Mouse (Mus musculus) embryonic facial prominence, embryonic 14.5 days (tissue): ENCODE measurements at regions not wholly inside any gene's neighbourhood (a gene's known extent, or its start where the extent isn't known, plus 50 kb on each side); places are given as distances from the start of the nearest gene placed in this dataset.
"Not testable (repeated sequence)": the region's sequence is repeated elsewhere in the genome, so short reads cannot be mapped to it uniquely, and the experiment has no call there.

Experiments
- ATAC-seq: fragments of 200-750 bp; cut with Nextera tagmentation; 2 replicates; pipeline ENCODE4 v1.8.0; 2017; ENCODE audit warnings: low read depth, moderate number of reproducible peaks, moderate TSS enrichment
- DNase-seq: peaks from one replicate; pipeline ENCODE4 v3.0.0-alpha.2; 2015; ENCODE audit warnings: low spot score
- H3K27ac ChIP-seq: fragments of 300-500 bp; sonication (generic); replicated peaks from 2 replicates; pipeline ENCODE4 v1.5.1; 2014; ENCODE audit warnings: low read depth, mild to moderate bottlenecking, low read length, moderate library complexity
- H3K27me3 ChIP-seq: fragments of 300-500 bp; sonication (generic); replicated peaks from 2 replicates; pipeline ENCODE4 v1.6.1; 2014; ENCODE audit warnings: low read length; ENCODE audit not compliant: control insufficient read depth, insufficient read depth
- H3K36me3 ChIP-seq: fragments of 300-500 bp; sonication (generic); 2 replicates; pipeline ENCODE4 v1.6.1; 2014; ENCODE audit warnings: low read length, mixed read lengths; ENCODE audit not compliant: control insufficient read depth, insufficient read depth
- H3K4me1 ChIP-seq: fragments of 300-500 bp; sonication (generic); 2 replicates; pipeline ENCODE4 v1.6.1; 2014; ENCODE audit warnings: antibody characterized with exemption, low read length; ENCODE audit not compliant: control insufficient read depth, insufficient read depth
- H3K4me2 ChIP-seq: fragments of 300-500 bp; sonication (generic); 2 replicates; pipeline ENCODE4 v1.6.1; 2014; ENCODE audit warnings: low read depth, mild to moderate bottlenecking, low read length, moderate library complexity, mixed read lengths
- H3K4me3 ChIP-seq: fragments of 300-500 bp; sonication (generic); 2 replicates; pipeline ENCODE4 v1.5.1; 2014; ENCODE audit warnings: low read depth, mild to moderate bottlenecking, low read length
- H3K9ac ChIP-seq: fragments of 300-500 bp; sonication (generic); 2 replicates; pipeline ENCODE4 v1.6.1; 2014; ENCODE audit warnings: low read depth, mild to moderate bottlenecking, low read length, moderate library complexity, mixed read lengths
- H3K9me3 ChIP-seq: fragments of 300-500 bp; sonication (generic); 2 replicates; pipeline ENCODE4 v1.6.1; 2016; ENCODE audit warnings: low read length; ENCODE audit not compliant: control insufficient read depth
- WGBS: fragments of 180-500 bp; shearing (Covaris S2); extraction: QIAGEN DNeasy Blood & Tissue Kit; methylation state at CpG from one replicate; pipeline ENCODE4 v1.1.7; 2014; 5-methylcytosine and 5-hydroxymethylcytosine counted together

DNA sequence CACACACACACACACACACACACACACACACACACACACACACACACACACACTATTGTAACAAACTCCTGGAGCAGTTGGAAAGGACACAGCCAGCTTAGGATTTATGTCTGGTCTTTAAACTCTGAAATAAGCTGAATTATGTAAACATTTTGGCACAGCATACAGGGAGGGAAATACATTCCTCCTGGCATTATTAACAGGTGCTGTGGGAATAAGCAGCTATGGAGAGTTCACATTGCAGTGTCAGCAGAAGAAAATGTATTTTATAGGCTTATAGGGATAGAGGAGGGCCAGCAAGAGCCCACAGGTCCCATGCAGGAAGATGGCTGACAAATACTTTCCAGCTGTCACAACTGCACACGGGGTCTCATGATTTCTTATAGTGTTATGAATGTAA, 100.8 kb upstream of the Arhgap20 start:
- no peak overlapping the region for H3K4me3 ChIP-seq
- no peaks in the 10 kb centered on the region for H3K9me3 ChIP-seq
- DNase-seq (peak; percentile 61), ATAC-seq (no peak)
- H3K4me2 ChIP-seq: no peak overlapping the region
- no peaks in the 10 kb centered on the region for H3K27me3 ChIP-seq
- no peaks in the 10 kb centered on the region for H3K4me1 ChIP-seq
- WGBS: 19% methylated on average over 1 of the region's 1 CpGs
- H3K36me3 ChIP-seq: no peaks in the 10 kb centered on the region
- H3K27ac ChIP-seq: no peak overlapping the region
- no peak overlapping the region for H3K9ac ChIP-seq

DNA sequence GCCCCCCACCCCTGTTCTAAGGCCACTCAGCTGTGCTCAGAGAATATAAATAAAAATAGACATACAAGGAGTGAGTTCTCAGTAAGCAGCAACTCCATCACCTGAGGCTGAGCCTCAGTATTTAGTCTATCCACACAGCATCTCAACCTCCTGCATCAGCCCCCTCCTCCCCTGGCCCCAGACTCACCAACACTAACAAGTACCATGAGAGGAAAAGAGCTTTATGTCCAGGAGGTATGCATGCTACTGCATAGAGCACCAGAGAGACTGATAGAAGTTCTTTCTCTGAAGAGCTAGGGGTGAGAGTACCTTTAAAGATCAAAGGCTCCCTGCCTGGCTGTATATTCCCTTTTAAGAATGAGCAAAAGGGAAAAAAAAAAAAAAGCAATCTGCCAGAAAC, 100.3 kb upstream of the Arhgap20 start:
- Histone ChIP-seq H3K4me3 (no peak overlapping the region), H3K27ac (no peak overlapping the region), H3K9ac (no peak overlapping the region), H3K36me3 (no peaks in the 10 kb centered on the region), H3K4me1 (no peaks in the 10 kb centered on the region), H3K9me3 (no peaks in the 10 kb centered on the region), H3K4me2 (no peak overlapping the region), H3K27me3 (no peaks in the 10 kb centered on the region)
- ATAC-seq (no peak), DNase-seq (no peak)

DNA sequence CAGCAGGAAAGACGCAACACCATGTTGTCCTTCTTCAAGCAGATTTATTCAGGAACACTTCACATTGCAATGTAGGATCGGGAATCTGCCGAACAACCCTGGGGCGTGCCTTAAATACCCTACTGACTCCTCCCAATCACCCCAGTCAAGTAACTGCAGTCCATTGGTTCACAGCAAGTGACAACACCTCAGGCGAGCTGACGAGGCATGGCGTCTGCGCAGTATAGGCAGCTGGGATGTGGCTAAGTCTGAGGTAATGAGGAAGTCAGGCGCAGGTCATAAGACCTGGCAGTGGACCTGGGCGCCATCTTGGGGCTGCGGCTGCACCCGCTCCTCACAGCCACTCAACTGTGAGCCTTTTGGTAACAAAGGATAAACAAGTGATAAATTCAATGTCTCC, 96.2 kb upstream of the Arhgap20 start:
- WGBS: 96% methylated on average over 12 of the region's 12 CpGs
- H3K27ac ChIP-seq, H3K36me3 ChIP-seq, H3K4me2 ChIP-seq, DNase-seq, H3K9ac ChIP-seq, H3K4me3 ChIP-seq, H3K9me3 ChIP-seq, H3K4me1 ChIP-seq, ATAC-seq, H3K27me3 ChIP-seq: not testable (repeated sequence)

DNA sequence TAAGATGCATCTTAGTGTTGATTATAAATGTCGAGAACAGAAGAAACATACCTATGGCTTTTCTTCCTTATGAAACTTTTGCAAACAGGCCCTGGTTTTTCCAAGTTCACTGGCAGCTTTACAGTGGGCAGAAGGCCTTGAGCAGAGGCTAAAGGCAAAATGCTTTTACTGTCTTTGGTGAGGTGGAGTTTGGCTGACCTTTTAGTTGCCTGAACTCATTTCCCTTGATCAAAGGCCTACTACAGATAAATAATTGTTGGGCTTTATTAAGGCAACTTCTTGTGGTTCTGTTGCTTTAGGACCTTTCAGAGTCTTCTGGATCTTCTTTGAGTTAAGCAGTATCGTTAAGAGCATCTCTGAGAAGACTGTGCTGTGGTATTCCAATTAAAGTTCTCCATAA, 94.6 kb upstream of the Arhgap20 start:
- H3K27me3 ChIP-seq: no peaks in the 10 kb centered on the region
- H3K4me3 ChIP-seq: no peak overlapping the region
- H3K9me3 ChIP-seq: no peaks in the 10 kb centered on the region
- no peak for DNase-seq
- H3K4me1 ChIP-seq: no peaks in the 10 kb centered on the region
- H3K36me3 ChIP-seq: no peaks in the 10 kb centered on the region
- WGBS: 88% methylated on average over 2 of the region's 2 CpGs
- no peak for ATAC-seq
- H3K9ac ChIP-seq: no peak overlapping the region
- H3K4me2 ChIP-seq: no peak overlapping the region
- H3K27ac ChIP-seq: no peak overlapping the region

DNA sequence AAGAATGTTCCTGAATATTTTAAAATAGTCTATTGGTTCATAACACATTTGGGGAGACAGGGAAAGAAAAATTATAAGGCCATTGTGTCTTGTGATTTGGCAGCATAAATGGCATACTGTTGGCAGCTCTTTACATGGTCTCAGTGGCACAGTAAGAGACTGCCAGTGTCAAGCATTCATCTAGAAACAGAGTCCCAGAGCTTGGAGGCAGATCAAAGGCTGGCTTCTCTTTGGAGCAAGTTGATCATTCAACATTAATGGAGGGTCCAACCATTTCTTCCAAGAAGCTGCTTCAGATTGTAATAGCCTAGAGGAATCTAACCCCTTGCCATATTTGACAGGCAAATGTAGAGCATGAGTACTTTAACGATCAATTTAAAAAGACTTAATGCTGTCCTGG, 78.6 kb upstream of the Arhgap20 start:
- Histone ChIP-seq H3K4me2 (no peak overlapping the region), H3K27ac (no peak overlapping the region), H3K9me3 (no peaks in the 10 kb centered on the region), H3K9ac (no peak overlapping the region), H3K4me3 (no peak overlapping the region), H3K27me3 (no peaks in the 10 kb centered on the region), H3K4me1 (no peaks in the 10 kb centered on the region), H3K36me3 (no peaks in the 10 kb centered on the region)
- no peak for ATAC-seq
- 63% methylated on average over 1 of the region's 1 CpGs for WGBS
- DNase-seq: no peak

DNA sequence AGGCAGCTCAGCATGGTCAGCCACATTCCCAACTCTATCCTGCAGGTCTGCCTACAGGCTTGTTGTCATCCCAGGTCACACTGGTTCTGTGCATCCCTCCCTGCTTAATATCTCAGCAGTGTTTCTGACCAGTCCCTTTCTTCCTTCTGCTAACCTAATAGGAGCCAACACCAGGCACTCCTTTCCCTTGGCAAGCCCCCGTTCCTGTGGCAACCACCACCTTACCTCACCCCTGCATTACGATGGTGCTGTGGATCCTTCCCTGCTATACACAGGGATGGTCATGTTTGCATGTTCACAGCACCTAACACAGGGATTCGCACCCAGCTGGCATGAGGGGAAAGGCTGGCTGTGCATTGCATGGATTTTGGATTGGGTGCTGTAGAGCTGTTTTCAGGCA, 50.8 kb upstream of the Arhgap20 start:
- 90% methylated on average over 3 of the region's 3 CpGs for WGBS
- Histone ChIP-seq H3K9me3 (no peaks in the 10 kb centered on the region), H3K27ac (no peak overlapping the region), H3K4me2 (no peak overlapping the region), H3K4me1 (no peaks in the 10 kb centered on the region), H3K9ac (no peak overlapping the region), H3K36me3 (no peaks in the 10 kb centered on the region), H3K4me3 (no peak overlapping the region), H3K27me3 (no peaks in the 10 kb centered on the region)
- ATAC-seq: no peak
- DNase-seq: no peak
